Mouse (Mus musculus) C2C12 (cell line): Measurements from ENCODE around the gene Atp10a.

ENCODE experiments used
- CTCF ChIP-seq: IDR thresholded peaks from one replicate; pipeline ENCODE4 v1.5.1; 2011; ENCODE audit not compliant: control insufficient read depth, insufficient read depth, insufficient read length
- FOSL1 ChIP-seq: IDR thresholded peaks from one replicate; pipeline ENCODE4 v1.8.0; 2011; ENCODE audit warnings: mild to moderate bottlenecking, low read length; ENCODE audit not compliant: poor library complexity, insufficient read depth, severe bottlenecking
- MYOG ChIP-seq: IDR thresholded peaks from one replicate; pipeline ENCODE4 v1.6.1; 2011; ENCODE audit not compliant: control insufficient read depth, insufficient read length; ENCODE audit errors: extremely low read depth
- USF1 ChIP-seq: IDR thresholded peaks from one replicate; pipeline ENCODE4 v1.6.1; 2011; ENCODE audit warnings: low read depth, mild to moderate bottlenecking, control low read depth, moderate library complexity

DNA sequence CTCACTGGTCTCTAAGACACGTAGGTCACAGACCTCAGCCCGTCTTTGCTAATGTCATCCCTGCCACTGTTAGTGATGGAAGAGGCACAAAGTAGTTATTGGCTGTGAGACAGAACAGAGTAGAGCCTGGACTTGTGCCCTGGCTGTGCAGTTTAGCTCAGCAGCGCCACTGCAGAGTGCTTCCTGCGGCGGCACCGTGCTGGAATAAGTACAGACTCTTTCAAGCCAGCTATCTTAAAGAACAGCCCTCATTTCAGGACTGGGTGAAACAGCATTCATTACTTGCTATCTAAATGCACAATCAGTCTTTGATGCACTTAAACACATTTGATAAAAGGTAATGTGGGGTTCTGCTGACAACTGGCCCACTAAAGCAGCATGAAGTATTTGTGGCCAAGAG, 111.3 kb downstream of the Atp10a start:
- no peak for TF ChIP-seq USF1
- TF ChIP-seq CTCF, result no peak
- no peak for TF ChIP-seq MYOG
- no peak for TF ChIP-seq FOSL1
